Comparison of ENCODE assay signal across 17 mouse cellular contexts in genomic region chr15:62457051-62457664, GRCm38 (mm10).
DNase-seq lines count a peak whose midpoint lies in the region; ATAC-seq and TF ChIP-seq lines count a peak whose summit lies in the region.
"Had no signal": no experiment of that assay in that cellular context is flagged by ENCODE, and none has a peak within 500 bp of the region (broad histone marks: within the 10 kb centered on the region; RNA-seq: fewer than 3 reads in every experiment).

No protein-coding gene starts in this region.

- H3K4me3 ChIP-seq in spleen, adult 2 months (ENCODE audit: extremely low read depth, insufficient read depth, insufficient read length) = no peak overlapping the region
- H3K4me3 ChIP-seq: embryonic facial prominence, embryonic 15.5 days; forebrain, embryonic 13.5 days; intestine, embryonic 15.5 days; liver, embryonic 15.5 days; stomach, embryonic 15.5 days had no signal

- H3K4me1 ChIP-seq in spleen, adult 2 months (ENCODE audit: control insufficient read depth, insufficient read depth, insufficient read length) = peaks cover 7% of the 10 kb centered on the region; the same call in 1 of the 2 replicates
- H3K4me1 ChIP-seq: embryonic facial prominence, embryonic 15.5 days; intestine, embryonic 15.5 days; liver, embryonic 15.5 days; stomach, embryonic 15.5 days had no signal

- no peaks in the 10 kb centered on the region for H3K36me3 ChIP-seq in spleen, adult 2 months (ENCODE audit: control insufficient read depth, insufficient read depth, low read length)
- H3K36me3 ChIP-seq: embryonic facial prominence, embryonic 15.5 days; intestine, embryonic 15.5 days; liver, embryonic 15.5 days; stomach, embryonic 15.5 days had no signal

- ATAC-seq in erythroid progenitor cell, adult 5-6 weeks (replicated peaks; ENCODE audit: low FRiP score, poor library complexity, severe bottlenecking) = no peak
- ATAC-seq: forebrain, embryonic 13.5 days; intestine, embryonic 15.5 days had no signal

- no peaks in the 10 kb centered on the region for H3K27me3 ChIP-seq in spleen, adult 2 months (ENCODE audit: control insufficient read depth, insufficient read depth, low read length)
- H3K27me3 ChIP-seq: embryonic facial prominence, embryonic 15.5 days; forebrain, embryonic 13.5 days; intestine, embryonic 15.5 days; liver, embryonic 15.5 days; stomach, embryonic 15.5 days had no signal

- H3K27ac ChIP-seq in spleen, adult 2 months (ENCODE audit: insufficient read depth, low read length) = peak overlapping the region; percentile 18; the same call in 1 of the 2 replicates
- H3K27ac ChIP-seq: embryonic facial prominence, embryonic 15.5 days; forebrain, embryonic 13.5 days; intestine, embryonic 15.5 days; kidney, postnatal 0 days; liver, embryonic 15.5 days had no signal

- WGBS in spleen, adult 2 months = 74% methylated on average over 4 of the region's 4 CpGs

- no peak for TF ChIP-seq POLR2A in spleen, adult 2 months (IDR thresholded peaks at IDR 0.05; ENCODE audit: low read depth, low read length)

- peak; percentile 21 to 23 for DNase-seq in spleen, adult 2 months (ENCODE audit: low read depth in 1 of 2, low spot score in 2 of 2)
- DNase-seq in spleen, postnatal 14 days (ENCODE audit: low spot score in 2 of 2) = no peak
- peak; percentile 61 for DNase-seq in T-cell, adult 2 months (ENCODE audit: low spot score)
- peak; percentile 16 to 42 for DNase-seq in natural killer cell, adult 2 months (ENCODE audit: low spot score in 2 of 2)
- peak; percentile 49 for DNase-seq in thymus, postnatal 4 days
- DNase-seq in testis, postnatal 10 days (ENCODE audit: low spot score) = no peak
- no peak for DNase-seq in testis, postnatal 14 days (ENCODE audit: low spot score)
- DNase-seq: cerebellum, adult 2 months; gastrocnemius, postnatal 10 days; layer of hippocampus, adult 9-11 months had no signal

- TF ChIP-seq CTCF in spleen, adult 2 months (IDR thresholded peaks at IDR 0.05; ENCODE audit: extremely low read depth, insufficient read depth, insufficient read length, insufficient replicate concordance) = no peak

Comparison
In these comparisons a context has a peak if more than half of its experiments do, and no peak if none do; other contexts are left out.
1. DNase-seq: peak in spleen, adult 2 months (2 of 2), T-cell, adult 2 months (single experiment), natural killer cell, adult 2 months (2 of 2) and thymus, postnatal 4 days (single experiment); none in spleen, postnatal 14 days (0 of 2), testis, postnatal 10 days (single experiment) and testis, postnatal 14 days (single experiment).